Mouse (Mus musculus) telencephalon, adult 2 months (tissue): ENCODE measurements around the gene Micu1.

Source experiments
- DNase-seq: peaks from one replicate; pipeline ENCODE4 v3.0.0-alpha.2; 2011; ENCODE audit warnings: low read depth, low spot score

The Micu1 gene

GRCm38 (mm10) chr10:59774141-59774534 is 71.9 kb downstream of the Micu1 start:
- no peak for DNase-seq

- no peak for DNase-seq
Observed at GRCm38 (mm10) chr10:59777246-59777645, 75.0 kb downstream of the Micu1 start.

GRCm38 (mm10) chr10:59778137-59778710 is 75.9 kb downstream of the Micu1 start:
- DNase-seq: peak; percentile 27

- no peak for DNase-seq
Observed at GRCm38 (mm10) chr10:59780698-59781097, 78.4 kb downstream of the Micu1 start.

GRCm38 (mm10) chr10:59781205-59781931 is 79.1 kb downstream of the Micu1 start:
- DNase-seq: no peak

- no peak for DNase-seq
Observed at GRCm38 (mm10) chr10:59784731-59785685, 82.7 kb downstream of the Micu1 start.

- DNase-seq: no peak
Observed at GRCm38 (mm10) chr10:59786289-59786688, 84.0 kb downstream of the Micu1 start.

- no peak for DNase-seq
Observed at GRCm38 (mm10) chr10:59787140-59787800, 85.0 kb downstream of the Micu1 start.

- no peak for DNase-seq
Observed at GRCm38 (mm10) chr10:59787870-59788269, 85.6 kb downstream of the Micu1 start.

- DNase-seq: no peak
Observed at GRCm38 (mm10) chr10:59790291-59790929, 88.1 kb downstream of the Micu1 start.

- no peak for DNase-seq
Observed at GRCm38 (mm10) chr10:59791896-59792295, 89.6 kb downstream of the Micu1 start.

GRCm38 (mm10) chr10:59792575-59793176 is 90.4 kb downstream of the Micu1 start:
- DNase-seq: no peak

GRCm38 (mm10) chr10:59793454-59793853 is 91.2 kb downstream of the Micu1 start:
- DNase-seq: no peak

GRCm38 (mm10) chr10:59795085-59795484 is 92.8 kb downstream of the Micu1 start:
- DNase-seq: no peak

GRCm38 (mm10) chr10:59795902-59796301 is 93.6 kb downstream of the Micu1 start:
- no peak for DNase-seq

GRCm38 (mm10) chr10:59798371-59798770 is 96.1 kb downstream of the Micu1 start:
- DNase-seq: no peak

GRCm38 (mm10) chr10:59799303-59800044 is 97.2 kb downstream of the Micu1 start:
- no peak for DNase-seq

- DNase-seq: no peak
Observed at GRCm38 (mm10) chr10:59800159-59800558, 97.9 kb downstream of the Micu1 start.

- DNase-seq: no peak
Observed at GRCm38 (mm10) chr10:59800826-59801501, 98.7 kb downstream of the Micu1 start.

GRCm38 (mm10) chr10:59808677-59809076 is 106.4 kb downstream of the Micu1 start:
- DNase-seq: no peak
